Mouse (Mus musculus) heart, postnatal 36 days (tissue): ENCODE data around the gene Lrrc7. TPM values are rescaled to one million over a fixed set of nuclear protein-coding genes. Genes with fewer than 3 reads are reported as not detected.

Experiments
- DNase-seq, 2 experiments: peaks; one replicate each; pipeline ENCODE4 v3.0.0; 2021 to 2022
- intact Hi-C: fragments of 180-260 bp; cut with DNase I; formaldehyde crosslinking; loops from one replicate; pipeline ENCODE4 v1.15.1; 2025
- total RNA-seq, 2 experiments: library from RNA; stranded (reverse); gene quantifications; 2 replicates each; pipeline ENCODE4 v1.2.3; 2021

Lrrc7 gene
- total RNA-seq, 2 experiments from 2014 or later: not detected

GRCm38 (mm10) chr3:158369169-158369568, 192.9 kb downstream of the Lrrc7 start:
- no peak for DNase-seq
- intact Hi-C loops: no loop called here

GRCm38 (mm10) chr3:158365801-158366200, 196.2 kb downstream of the Lrrc7 start:
- intact Hi-C loops: no loop called here

GRCm38 (mm10) chr3:158362091-158362490, 199.9 kb downstream of the Lrrc7 start:
- DNase-seq: no peak
- intact Hi-C loops: no loop called here

More at GRCm38 (mm10) chr3:158365801-158366200, 196.2 kb downstream of the Lrrc7 start:
- DNase-seq: no peak

GRCm38 (mm10) chr3:158356706-158357105, 205.3 kb downstream of the Lrrc7 start:
- intact Hi-C loops: no loop called here

GRCm38 (mm10) chr3:158356194-158356593, 205.8 kb downstream of the Lrrc7 start:
- intact Hi-C loops: no loop called here
- no peak for DNase-seq

More at GRCm38 (mm10) chr3:158356706-158357105, 205.3 kb downstream of the Lrrc7 start:
- DNase-seq: no peak

- DNase-seq: no peak
- intact Hi-C loops: no loop called here
Measured at GRCm38 (mm10) chr3:158340808-158341207, 221.2 kb downstream of the Lrrc7 start.

GRCm38 (mm10) chr3:158330085-158330484, 231.9 kb downstream of the Lrrc7 start:
- intact Hi-C loops: no loop called here
- DNase-seq: no peak

GRCm38 (mm10) chr3:158310391-158310790, 251.6 kb downstream of the Lrrc7 start:
- DNase-seq: no peak
- intact Hi-C loops: no loop called here

GRCm38 (mm10) chr3:158307415-158307814, 254.6 kb downstream of the Lrrc7 start:
- intact Hi-C loops: no loop called here
- no peak for DNase-seq

GRCm38 (mm10) chr3:158298732-158299131, 263.3 kb downstream of the Lrrc7 start:
- no peak for DNase-seq
- intact Hi-C loops: no loop called here

- no peak for DNase-seq
- intact Hi-C loops: no loop called here
Measured at GRCm38 (mm10) chr3:158295041-158295440, 267.0 kb downstream of the Lrrc7 start.

GRCm38 (mm10) chr3:158284431-158284830, 277.6 kb downstream of the Lrrc7 start:
- DNase-seq: no peak
- intact Hi-C loops: no loop called here

- intact Hi-C loops: no loop called here
- DNase-seq: no peak
Measured at GRCm38 (mm10) chr3:158278631-158279030, 283.4 kb downstream of the Lrrc7 start.

- no peak for DNase-seq
- intact Hi-C loops: no loop called here
Measured at GRCm38 (mm10) chr3:158272700-158273099, 289.3 kb downstream of the Lrrc7 start.

- intact Hi-C loops: no loop called here
- DNase-seq: no peak
Measured at GRCm38 (mm10) chr3:158270887-158271286, 291.1 kb downstream of the Lrrc7 start.

- no peak for DNase-seq
Measured at GRCm38 (mm10) chr3:158252576-158252975, 309.4 kb downstream of the Lrrc7 start.

GRCm38 (mm10) chr3:158247672-158248071, 314.3 kb downstream of the Lrrc7 start:
- no peak for DNase-seq
- intact Hi-C loops: no loop called here

More at GRCm38 (mm10) chr3:158252576-158252975, 309.4 kb downstream of the Lrrc7 start:
- intact Hi-C loops: no loop called here

- DNase-seq: no peak
- intact Hi-C loops: no loop called here
Measured at GRCm38 (mm10) chr3:158210657-158211056, 351.4 kb downstream of the Lrrc7 start.

GRCm38 (mm10) chr3:158210026-158210425, 352.0 kb downstream of the Lrrc7 start:
- no peak for DNase-seq
- intact Hi-C loops: no loop called here

GRCm38 (mm10) chr3:158207840-158208239, 354.2 kb downstream of the Lrrc7 start:
- no peak for DNase-seq
- intact Hi-C loops: no loop called here

GRCm38 (mm10) chr3:158202776-158203175, 359.2 kb downstream of the Lrrc7 start:
- intact Hi-C loops: no loop called here
- no peak for DNase-seq

GRCm38 (mm10) chr3:158195426-158195825, 366.6 kb downstream of the Lrrc7 start:
- intact Hi-C loops: no loop called here
- no peak for DNase-seq

GRCm38 (mm10) chr3:158193229-158193628, 368.8 kb downstream of the Lrrc7 start:
- no peak for DNase-seq
- intact Hi-C loops: no loop called here
